Mouse (Mus musculus): ENCODE measurements at regions not wholly inside any gene's neighbourhood (a gene's known extent, or its start where the extent isn't known, plus 50 kb on each side); places are given as distances from the start of the nearest gene placed in this dataset.

DNA sequence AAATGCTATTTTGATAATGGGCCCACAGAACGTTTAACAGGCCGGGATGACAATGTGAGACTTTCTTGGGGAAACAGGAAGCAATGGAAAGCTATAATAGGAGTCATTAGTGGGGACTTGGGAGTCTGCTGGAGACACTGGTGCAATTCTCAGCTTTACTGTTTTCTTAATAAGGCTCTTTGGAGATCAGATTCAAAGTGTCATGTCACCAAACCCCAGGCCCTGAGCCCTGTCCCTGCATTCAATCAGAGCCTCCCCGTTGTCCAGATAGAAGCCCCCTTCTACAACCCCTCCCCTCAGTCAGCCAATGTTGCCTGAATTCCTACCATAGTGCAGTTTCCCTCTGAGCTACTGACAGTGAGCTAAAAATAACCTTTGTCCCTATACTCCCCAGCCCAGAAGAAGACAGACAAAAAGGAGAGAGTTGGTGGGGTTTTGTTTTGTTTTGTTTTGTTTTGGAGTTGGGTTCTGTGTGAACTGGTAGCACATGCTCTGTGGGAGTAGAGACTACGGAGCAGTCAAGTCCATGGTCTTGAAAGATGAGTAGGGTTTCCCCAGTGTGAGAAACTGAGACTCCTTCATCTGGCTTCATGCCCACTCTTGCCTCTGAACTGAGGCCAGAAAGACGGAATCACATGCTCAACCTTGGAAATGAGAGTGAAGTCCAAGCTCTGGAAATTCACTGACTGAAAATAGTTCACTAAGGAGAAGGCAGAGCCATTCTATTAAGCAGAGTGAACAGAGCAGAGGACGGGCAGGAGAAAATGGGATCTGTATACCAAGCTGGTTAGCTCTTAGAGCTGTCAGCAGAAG is 267.3 kb downstream of the Gm826 start:
- peak; percentile 87 for DNase-seq

DNA sequence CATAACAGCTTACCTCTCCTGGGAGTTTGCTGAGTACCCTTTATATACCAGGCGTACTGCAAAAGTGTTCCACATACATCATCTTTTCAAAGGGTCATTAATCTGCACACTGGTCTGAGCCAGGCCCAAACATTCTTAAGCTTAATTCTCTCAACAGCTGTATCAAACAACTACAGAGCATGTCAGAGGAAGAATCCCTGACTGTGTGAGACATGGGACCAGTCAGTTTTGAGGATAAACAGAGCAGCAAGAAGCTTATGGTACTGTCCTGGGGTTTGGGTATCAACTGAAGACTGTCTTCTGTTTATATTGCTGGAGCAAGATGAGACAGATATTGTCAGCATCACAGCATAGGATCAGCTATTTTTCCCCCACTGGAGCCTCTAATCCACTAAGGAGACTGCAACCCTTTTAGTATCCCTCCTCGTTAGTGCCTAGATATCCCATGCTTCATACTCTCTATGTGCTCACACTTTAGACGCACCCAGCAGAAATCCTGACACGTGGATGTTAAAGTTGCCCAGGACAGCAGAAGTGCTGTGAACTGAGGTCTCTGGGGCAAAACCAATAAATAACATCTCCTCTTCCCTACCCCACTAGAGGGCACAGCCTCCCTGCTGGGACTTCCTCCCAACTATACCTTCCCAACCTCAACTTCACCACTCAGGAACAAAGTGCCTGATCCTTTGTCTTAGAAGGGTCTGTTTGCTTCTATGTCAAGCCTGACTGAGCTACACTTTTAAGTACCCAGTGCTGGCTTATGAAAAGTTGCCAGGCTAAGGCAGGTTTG is 271.6 kb downstream of the Gm826 start:
- DNase-seq: no peak

DNA sequence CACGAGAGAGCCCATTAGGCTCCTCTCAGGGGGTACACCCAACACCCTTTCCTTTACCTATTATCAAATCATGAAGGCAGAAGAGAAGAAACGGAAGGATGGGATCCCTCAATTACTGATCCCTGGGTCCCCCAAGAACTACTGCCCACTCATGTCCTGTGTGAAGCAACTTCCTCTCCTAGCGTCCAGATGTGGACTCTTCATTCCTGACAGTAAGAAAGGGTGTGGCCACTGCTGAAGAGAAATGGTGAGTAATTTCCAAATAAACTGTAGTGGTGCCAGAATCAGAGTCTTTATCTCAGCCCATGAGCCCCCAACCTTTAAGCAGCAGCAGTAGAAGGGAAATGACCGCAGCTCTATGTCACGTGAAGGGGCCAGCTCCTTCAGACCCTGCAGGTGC is 273.9 kb downstream of the Gm826 start:
- no peak for DNase-seq

DNA sequence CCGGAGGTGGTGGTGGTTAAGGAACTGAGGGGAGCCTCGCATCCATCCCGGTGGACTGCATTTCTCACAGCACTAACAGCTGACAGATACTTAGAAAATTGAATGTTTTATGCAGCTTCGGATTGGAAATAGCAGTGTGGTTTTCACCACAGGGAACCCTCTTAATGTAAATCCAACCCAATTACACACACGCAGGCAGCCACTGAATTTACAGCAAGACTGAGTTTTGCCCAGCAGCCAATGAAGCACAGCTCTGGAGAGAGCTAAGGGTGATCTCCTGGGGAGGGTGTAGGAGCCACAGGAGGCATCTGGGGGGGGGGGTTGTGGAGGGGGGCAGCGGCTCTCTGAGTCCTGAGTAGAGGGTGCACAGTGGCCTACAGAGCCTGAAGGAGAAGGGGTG is 276.8 kb downstream of the Gm826 start:
- no peak for DNase-seq

DNA sequence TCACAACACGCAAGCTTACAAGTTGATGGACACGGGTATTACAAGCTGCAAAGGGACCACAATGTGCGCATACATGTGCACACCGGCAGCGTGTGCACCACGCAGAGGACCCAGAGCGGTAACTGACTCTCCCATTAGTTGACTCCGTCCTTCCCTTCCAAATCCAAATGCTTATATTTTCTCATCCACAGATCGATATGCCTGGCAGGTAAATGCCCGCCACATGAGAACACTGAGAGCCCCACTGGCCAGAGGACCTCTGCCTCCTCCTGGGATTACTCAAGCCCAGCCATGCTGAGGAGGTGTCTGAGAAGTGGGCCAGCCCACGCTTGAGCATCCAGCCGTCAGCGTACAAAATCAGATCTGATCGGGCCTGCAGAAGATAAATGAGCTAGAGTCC is 279.6 kb downstream of the Gm826 start:
- DNase-seq: no peak

DNA sequence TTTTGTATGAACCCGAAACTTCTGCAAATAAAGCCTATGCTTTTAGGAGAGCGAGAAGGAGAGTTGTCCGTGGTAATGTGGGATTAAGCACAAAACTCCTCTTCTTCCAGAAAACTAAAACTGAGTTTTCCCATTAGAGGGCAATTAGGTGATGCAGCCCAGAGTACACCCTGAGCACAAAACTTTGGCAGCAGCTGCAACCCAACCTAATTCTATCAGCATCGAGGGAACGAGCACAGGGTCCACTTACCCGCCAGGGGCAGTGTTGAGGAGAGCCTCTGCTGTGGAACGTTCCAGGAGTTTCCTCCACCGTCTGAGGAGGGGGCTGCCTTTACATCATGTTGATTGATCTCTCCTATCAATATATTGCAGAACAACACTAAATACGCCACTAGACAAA is 285.7 kb downstream of the Gm826 start:
- no peak for DNase-seq

DNA sequence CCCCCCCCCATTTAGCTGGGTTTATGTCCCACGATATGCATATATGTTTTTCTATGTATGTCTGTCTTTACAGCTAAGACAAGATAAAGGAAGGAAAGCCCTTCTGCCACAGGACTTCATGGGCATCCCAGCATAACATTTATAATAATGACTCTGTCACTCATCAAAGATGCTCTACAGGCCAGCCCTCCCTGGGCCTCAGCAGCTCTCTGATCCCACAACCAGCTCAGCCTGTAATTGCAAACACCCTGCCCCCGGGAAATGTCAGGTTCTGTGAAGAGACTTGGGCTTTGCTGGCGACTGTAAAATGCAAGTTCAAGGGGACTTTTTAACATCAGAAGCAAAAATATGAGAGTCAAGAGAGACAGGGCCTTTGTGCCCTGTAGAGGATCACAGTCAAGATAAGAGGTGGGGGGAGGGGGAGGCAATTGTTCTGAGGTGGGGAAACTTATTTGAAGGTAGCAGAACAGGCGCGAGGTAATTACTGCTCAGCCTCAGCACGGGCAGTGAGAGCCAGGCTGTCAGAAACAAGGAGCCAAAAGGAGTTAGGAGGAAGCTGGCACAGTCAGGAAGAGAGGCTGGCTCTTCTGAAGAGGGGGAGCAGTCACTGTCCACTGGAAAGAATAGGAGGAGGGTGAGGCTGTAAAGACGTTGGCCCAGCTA is 286.9 kb downstream of the Gm826 start:
- no peak for DNase-seq

DNA sequence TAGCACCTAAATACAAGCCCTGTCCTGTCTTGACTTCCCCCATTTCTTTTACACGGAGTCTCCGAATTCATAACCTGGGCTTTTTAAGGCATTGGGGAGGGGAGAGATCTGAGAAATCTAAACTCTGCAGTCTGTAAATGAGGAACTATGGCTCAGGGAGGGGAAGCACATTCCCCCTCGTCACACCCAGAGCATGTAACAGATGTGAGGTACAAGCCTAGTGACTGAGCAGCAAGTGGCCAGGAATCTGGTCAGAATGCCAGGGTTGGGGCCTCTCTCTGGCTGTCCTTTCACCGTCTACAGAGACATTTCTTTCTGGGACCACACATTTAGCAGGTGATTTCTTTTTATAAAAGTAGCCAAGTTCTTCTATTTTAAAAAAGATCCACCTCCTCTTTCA is 289.4 kb downstream of the Gm826 start:
- no peak for DNase-seq

DNA sequence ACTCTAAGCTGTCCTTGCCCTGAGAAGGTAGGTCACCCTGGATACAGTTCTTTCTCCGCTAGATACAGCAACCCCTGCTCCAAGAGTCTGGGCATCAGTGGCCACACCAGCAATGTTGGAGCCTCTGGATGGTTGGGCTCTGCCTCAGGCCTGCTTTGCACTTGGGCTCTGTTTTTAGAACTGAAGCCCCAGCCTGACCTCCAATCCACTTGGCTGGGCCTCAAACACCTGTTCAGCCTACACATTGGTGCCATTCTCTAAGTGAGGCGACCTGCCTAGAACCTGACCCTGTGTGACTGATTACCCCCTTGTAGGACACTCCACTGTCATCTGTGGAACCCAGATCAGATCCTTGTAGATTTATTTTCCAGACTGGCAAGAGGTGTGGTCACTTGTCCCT is 289.8 kb downstream of the Gm826 start:
- no peak for DNase-seq

DNA sequence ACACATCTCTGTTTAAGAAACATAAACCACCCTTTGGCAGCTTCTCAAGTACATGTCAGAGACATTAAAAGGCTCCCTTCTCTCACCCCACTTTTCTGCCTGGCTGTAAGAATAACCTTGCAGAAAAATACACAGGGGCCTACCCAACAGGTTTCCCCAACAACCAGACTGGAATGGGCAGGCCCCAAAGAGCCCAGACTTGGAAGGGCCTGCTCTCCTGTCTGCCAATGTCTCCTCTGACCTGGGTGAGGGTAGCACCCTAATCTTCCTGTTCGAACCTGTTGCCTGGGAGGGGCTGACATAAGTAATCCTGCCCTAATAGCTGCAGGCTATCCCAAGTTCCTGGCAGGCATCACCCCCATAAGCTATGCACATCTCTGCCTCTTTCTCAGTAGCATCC is 304.5 kb downstream of the Gm826 start:
- no peak for DNase-seq

DNA sequence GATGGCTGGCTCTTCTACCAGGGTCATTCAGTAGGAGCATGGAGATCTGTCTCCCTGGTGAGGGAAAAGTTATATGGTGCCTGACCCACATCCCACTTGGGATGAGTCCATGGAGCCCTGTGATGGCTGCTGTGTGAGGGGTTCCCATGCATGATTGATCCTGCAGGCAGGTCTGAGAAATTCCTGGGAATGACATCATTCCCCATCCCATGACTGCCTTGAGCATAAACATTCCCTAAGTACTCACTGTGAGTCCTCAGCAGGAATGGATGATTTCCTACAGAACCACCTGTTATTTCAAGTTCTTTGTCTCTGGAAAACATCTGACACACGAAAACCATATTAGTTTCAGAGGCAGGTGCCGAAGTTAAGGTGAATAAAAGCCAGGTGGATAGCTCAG is 305.5 kb downstream of the Gm826 start:
- DNase-seq: no peak

DNA sequence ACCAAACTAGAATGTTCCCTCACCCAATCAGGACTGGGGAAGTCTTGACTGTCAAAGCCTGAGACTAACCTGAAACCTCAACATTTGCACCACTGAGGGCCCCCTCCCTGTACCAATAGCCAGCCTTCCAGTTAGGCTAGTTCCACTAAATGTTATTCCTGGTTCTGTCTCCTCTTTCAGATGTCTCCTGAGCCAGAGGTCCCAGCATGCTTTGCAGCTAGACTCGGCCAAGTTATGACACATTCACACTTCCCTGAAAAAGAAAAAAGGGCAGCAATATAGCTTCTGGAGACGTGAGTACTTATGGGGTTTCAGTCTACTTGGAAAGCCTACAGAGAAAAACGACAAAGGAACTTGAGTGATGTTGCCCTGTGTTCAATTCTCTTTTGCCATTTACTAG is 308.1 kb downstream of the Gm826 start:
- no peak for DNase-seq

DNA sequence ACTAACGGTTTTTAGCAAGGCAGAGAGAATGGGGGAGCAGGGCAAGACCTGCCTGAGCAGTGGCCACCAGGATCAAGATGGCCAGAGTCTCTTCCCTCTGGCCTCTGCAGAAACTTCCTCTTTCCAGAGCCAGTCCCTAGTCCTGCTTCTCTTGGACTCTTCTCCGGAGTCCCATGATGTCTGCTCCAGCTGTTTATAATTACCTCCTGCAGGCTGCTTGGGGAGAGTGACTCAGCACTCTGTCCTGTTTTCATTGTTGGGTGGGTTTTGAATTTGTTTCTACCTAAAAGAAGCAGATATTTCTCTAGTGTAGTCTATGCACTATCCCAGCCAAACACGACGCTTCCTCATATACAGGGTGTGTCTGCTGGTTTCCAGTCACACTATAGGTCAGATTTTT is 312.4 kb downstream of the Gm826 start:
- DNase-seq: no peak

DNA sequence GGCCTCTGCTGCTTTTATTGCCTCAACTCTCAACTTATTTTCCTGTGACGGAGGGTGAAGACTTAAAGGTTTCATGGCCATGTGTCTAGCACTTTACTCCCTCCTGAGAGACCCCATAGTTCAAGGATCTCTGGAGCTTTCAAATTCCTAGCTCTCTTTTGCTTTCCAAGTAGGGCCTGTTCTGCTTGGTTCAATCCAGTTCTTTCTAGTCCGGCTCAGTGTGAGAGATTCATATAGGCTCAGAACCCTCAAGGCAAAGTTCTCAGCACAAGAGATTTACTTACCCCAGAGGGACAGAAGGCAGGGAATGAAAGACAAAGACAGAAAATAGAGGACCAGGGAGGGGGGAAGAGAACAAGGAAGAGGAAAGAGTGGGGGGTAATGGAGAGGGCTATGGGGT is 313.1 kb downstream of the Gm826 start:
- DNase-seq: no peak

DNA sequence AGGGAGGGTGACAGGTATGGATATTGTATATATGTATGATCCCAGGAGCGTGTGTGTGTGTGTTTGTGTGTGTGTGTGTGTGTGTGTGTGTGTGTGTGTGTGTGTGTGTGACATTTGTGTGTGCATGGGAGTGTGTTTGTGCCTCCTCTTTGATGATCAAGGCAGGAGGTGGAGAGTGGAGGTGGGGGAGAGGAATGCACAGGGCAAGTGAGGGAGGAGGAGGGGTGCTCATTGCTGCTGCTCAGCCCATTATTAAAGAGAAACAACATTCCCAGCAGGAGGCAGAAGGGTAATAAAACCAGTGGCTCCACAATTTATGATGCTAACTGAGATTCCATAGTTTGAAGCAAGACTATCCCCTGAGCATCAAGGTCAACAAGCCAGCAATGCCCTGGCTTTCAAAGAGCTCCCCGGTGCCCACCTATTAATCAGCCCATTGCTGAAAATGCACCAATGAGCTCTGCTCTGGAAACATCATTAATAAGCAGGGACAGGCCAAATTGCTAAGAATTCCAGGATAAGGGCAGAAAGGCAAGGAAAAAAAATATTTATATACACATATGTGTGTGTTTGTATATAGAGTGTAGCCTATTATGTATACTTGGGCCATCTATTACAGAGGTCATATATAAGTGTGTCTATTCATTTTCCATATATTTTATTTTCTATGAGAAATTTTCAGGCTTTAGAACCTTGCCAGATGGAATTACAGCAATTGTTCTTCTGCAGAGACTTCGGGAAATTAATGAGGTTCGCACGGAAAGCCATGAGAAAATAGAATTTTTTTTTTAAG is 316.7 kb downstream of the Gm826 start:
- DNase-seq: peak; percentile 18

DNA sequence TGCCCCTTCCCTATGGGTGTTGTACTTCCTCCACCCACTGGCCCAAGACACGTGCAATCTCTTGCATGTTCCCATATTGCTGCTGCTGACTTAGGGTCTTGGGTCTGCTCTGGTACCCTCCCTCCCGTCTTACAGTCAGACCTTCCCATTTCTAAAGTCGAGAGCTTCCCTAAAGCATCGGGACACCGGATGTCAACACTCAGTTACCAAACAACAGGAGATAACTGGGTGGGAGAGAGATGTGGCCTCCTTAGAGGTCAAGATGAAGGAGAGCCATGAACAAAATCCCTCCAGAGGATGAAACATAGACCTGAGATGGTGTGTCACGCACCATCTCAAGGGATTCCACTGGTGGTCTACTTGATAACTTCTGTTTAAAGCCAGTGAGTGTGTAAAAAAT is 322.5 kb downstream of the Gm826 start:
- no peak for DNase-seq

DNA sequence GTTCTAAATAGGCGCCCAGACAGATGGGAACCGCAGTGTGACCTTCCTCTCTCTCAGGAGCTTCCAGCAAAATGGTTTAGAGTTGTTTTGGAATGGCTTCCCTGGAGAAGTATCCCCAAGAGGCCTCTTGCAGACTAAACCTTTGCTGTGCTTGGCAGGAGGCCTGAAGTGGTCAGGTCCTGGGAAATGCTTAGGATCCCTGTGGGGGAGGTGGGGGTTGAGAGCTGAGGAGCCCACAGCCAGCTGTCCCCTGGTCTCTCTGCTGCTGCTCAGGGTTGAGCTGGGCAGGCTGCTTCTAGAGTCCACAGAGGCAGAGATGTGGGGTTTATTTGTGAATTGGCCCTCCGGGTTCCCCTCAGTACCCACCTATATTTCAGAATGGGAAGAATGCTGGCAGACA is 331.3 kb downstream of the Gm826 start:
- DNase-seq: no peak

DNA sequence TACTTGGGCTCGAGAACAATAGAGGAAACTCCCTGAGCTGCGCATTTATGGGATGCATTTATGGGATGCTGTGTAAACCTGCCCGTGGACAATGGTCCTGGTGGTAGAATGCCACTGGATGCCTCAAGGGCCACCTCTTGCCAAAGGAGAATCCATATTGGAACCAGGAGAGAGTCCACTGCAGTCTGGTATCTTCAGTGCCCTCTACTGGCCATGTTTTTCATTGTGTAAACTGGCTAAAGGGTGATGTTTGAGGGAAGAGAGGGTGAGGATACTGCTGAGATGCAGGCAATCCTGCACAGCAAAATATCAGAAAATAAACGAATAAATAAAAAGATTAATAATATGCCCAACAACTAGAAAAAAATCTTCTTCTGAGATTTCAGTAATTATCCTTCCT is 333.5 kb downstream of the Gm826 start:
- DNase-seq: peak; percentile 26

DNA sequence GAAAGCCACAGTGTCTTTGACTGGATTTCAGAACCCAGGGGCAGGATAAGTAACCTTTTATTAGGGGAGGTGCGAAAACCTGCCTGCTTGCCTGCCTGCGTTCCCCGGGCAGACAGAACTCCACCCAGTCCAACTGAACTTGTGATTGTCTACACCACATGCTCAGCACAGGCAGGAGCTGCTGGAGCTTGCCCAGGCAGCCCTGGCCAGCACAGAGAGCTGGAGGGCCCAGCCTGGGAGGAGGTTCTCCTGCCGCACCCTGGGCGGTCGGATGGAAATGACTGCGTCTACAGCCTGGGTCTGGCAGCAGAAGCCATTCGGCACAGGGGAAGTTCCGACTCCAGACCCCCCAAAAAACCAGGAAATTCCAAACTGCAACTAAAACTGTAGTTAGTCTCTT is 336.6 kb downstream of the Gm826 start:
- no peak for DNase-seq

DNA sequence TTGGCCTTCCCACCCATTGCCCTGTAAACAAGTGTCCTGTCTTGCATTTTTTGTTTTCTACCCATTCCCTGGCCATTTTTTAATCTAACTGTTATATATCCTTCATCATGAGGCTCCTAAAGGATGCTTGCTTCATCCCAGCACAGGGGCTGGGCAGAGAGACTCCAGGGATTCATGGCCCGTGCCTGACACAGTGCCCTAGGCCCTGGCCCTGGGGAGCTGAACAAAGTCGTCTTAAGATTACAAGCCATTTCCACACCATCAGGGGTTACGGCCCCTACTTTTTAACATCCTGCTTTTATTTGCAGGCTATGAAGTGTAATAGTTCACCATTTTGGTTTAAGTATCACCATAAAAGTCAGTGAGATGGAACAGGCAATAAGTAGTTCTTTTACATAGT is 339.5 kb downstream of the Gm826 start:
- no peak for DNase-seq

DNA sequence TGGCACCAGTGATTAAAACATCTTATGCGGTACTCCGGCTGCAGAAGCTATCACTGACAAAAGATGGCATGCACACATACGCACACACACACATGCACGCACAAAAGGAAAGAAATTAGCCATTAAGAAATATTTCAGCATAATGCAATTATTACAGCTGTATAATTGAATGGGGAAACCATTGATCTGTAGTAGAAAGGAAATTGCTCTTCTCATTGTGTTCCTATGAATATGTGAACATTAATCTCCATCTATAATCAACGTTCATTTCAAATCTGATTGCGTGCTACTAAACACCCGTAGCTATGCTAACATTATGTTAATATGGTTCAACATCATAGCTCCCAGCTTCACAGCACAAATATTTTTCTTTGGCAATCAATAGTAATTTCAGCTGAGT is 347.2 kb downstream of the Gm826 start:
- DNase-seq: no peak

DNA sequence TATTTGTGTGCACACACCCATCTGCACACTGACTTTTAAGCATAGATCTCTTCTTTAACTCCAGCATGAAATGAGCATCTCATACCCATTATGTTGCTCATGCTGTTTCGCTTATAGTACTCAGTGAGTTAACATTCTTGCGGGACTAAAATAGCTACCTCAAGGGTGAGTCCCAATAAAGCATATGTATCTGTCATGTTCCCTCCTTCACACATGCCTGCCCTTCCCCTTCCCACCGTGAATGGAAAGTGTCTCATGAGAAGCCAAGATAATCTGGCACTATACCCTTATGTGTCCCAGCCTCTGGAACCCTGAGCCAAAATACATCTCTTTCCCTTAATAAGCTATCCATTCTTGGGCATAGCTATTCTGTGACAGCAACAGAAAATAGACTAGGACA is 352.3 kb downstream of the Gm826 start:
- no peak for DNase-seq
